Mouse (Mus musculus) hindbrain, embryonic 10.5 days (tissue): Measurements from ENCODE around the gene Evi5. TPM values are rescaled to one million over a fixed set of nuclear protein-coding genes. Genes with fewer than 3 reads are reported as not detected.

Experiments used
- DNase-seq: peaks from one replicate; pipeline ENCODE4 v3.0.0-alpha.2; 2017; ENCODE audit warnings: low spot score
- H3K27ac ChIP-seq: fragments of 300-500 bp; sonication (generic); 2 replicates; pipeline ENCODE4 v1.5.1; 2016; ENCODE audit warnings: mild to moderate bottlenecking, moderate library complexity
- H3K27me3 ChIP-seq: fragments of 300-500 bp; sonication (generic); 2 replicates; pipeline ENCODE4 v1.6.1; 2016; ENCODE audit warnings: mild to moderate bottlenecking; ENCODE audit not compliant: poor library complexity, insufficient read depth, severe bottlenecking
- H3K36me3 ChIP-seq: fragments of 300-500 bp; sonication (generic); 2 replicates; pipeline ENCODE4 v1.6.1; 2016; ENCODE audit warnings: mild to moderate bottlenecking, moderate library complexity
- H3K4me1 ChIP-seq: fragments of 300-500 bp; sonication (generic); replicated peaks from 2 replicates; pipeline ENCODE4 v1.6.1; 2016; ENCODE audit warnings: mild to moderate bottlenecking
- H3K4me3 ChIP-seq: fragments of 300-500 bp; sonication (generic); 2 replicates; pipeline ENCODE4 v1.5.1; 2016; ENCODE audit warnings: mild to moderate bottlenecking, moderate library complexity
- H3K9me3 ChIP-seq: fragments of 300-500 bp; sonication (generic); 2 replicates; pipeline ENCODE4 v1.6.1; 2016; ENCODE audit warnings: mild to moderate bottlenecking, moderate library complexity
- WGBS: fragments of 180-500 bp; shearing (Covaris S2); methylation state at CpG from one replicate; pipeline ENCODE4 v1.1.7; 2016; 5-methylcytosine and 5-hydroxymethylcytosine counted together
- polyA plus RNA-seq: library from polyadenylated mRNA; unstranded; fragments of >200 nt; fragmentation: Nextera tagmentation; extraction: Ambion mirVana; gene quantifications from 2 replicates; pipeline ENCODE4 v1.2.1, GENCODE M21; 2016

The Evi5 gene
- polyA plus RNA-seq, 1 experiment from 2014 or later = 48.4 TPM

GRCm38 (mm10) chr5:107723541-107724511 lies 151.1 kb downstream of the Evi5 start:
- H3K9me3 ChIP-seq = no peaks in the 10 kb centered on the region
- peak; percentile 60 for DNase-seq
- peak overlapping the region; percentile 43 for H3K4me3 ChIP-seq
- H3K27ac ChIP-seq = no peak overlapping the region
- WGBS = under 1% methylated on average over 49 of the region's 49 CpGs
- peaks cover 57% of the 10 kb centered on the region for H3K4me1 ChIP-seq
- H3K27me3 ChIP-seq = peaks cover 100% of the 10 kb centered on the region
- H3K36me3 ChIP-seq = no peaks in the 10 kb centered on the region

GRCm38 (mm10) chr5:107722661-107723532 lies 152.0 kb downstream of the Evi5 start:
- H3K36me3 ChIP-seq = no peaks in the 10 kb centered on the region
- H3K4me1 ChIP-seq = peaks cover 57% of the 10 kb centered on the region
- no peak overlapping the region for H3K27ac ChIP-seq
- H3K4me3 ChIP-seq = peak overlapping the region; percentile 43
- peaks cover 100% of the 10 kb centered on the region for H3K27me3 ChIP-seq
- no peaks in the 10 kb centered on the region for H3K9me3 ChIP-seq
- DNase-seq = peak; percentile 60
- whole genome bisulfite sequencing = 1% methylated on average over 34 of the region's 34 CpGs

GRCm38 (mm10) chr5:107721638-107722011 lies 153.3 kb downstream of the Evi5 start:
- DNase-seq = peak; percentile 61
- no peaks in the 10 kb centered on the region for H3K9me3 ChIP-seq
- peak overlapping the region; percentile 48 for H3K4me3 ChIP-seq
- no peak overlapping the region for H3K27ac ChIP-seq
- no peaks in the 10 kb centered on the region for H3K36me3 ChIP-seq
- peaks cover 54% of the 10 kb centered on the region for H3K4me1 ChIP-seq
- 1% methylated on average over 33 of the region's 33 CpGs for WGBS
- peaks cover 100% of the 10 kb centered on the region for H3K27me3 ChIP-seq

- peaks cover 48% of the 10 kb centered on the region for H3K4me1 ChIP-seq
- no peaks in the 10 kb centered on the region for H3K36me3 ChIP-seq
- H3K27ac ChIP-seq = no peak overlapping the region
- WGBS = under 1% methylated on average over 58 of the region's 58 CpGs
- no peaks in the 10 kb centered on the region for H3K9me3 ChIP-seq
- peaks cover 100% of the 10 kb centered on the region for H3K27me3 ChIP-seq
- DNase-seq = peak; percentile 52
- peak overlapping the region; percentile 48 for H3K4me3 ChIP-seq
Measured at GRCm38 (mm10) chr5:107720991-107721637, 153.8 kb downstream of the Evi5 start.

- no peak for DNase-seq
- Histone ChIP-seq H3K9me3 (no peaks in the 10 kb centered on the region), H3K36me3 (no peaks in the 10 kb centered on the region), H3K27me3 (peaks cover 100% of the 10 kb centered on the region), H3K4me1 (peaks cover 42% of the 10 kb centered on the region), H3K27ac (no peak overlapping the region), H3K4me3 (0 out of 2 replicates have a peak overlapping the region, but pooled peaks have one; percentile 48)
- 8% methylated on average over 5 of the region's 5 CpGs for WGBS
Measured at GRCm38 (mm10) chr5:107720511-107720910, 154.4 kb downstream of the Evi5 start.

GRCm38 (mm10) chr5:107719786-107720185 lies 155.1 kb downstream of the Evi5 start:
- Histone ChIP-seq H3K27me3 (peaks cover 96% of the 10 kb centered on the region), H3K36me3 (no peaks in the 10 kb centered on the region), H3K4me3 (no peak overlapping the region), H3K9me3 (no peaks in the 10 kb centered on the region), H3K4me1 (peaks cover 35% of the 10 kb centered on the region), H3K27ac (no peak overlapping the region)
- 25% methylated on average over 1 of the region's 1 CpGs for WGBS
- DNase-seq = peak; percentile 20

GRCm38 (mm10) chr5:107719209-107719608 lies 155.7 kb downstream of the Evi5 start:
- peaks cover 96% of the 10 kb centered on the region for H3K27me3 ChIP-seq
- DNase-seq = no peak
- no peaks in the 10 kb centered on the region for H3K9me3 ChIP-seq
- 15% methylated on average over 3 of the region's 3 CpGs for WGBS
- H3K27ac ChIP-seq = no peak overlapping the region
- peaks cover 29% of the 10 kb centered on the region for H3K4me1 ChIP-seq
- H3K4me3 ChIP-seq = no peak overlapping the region
- no peaks in the 10 kb centered on the region for H3K36me3 ChIP-seq

- H3K4me1 ChIP-seq = peaks cover 16% of the 10 kb centered on the region
- H3K4me3 ChIP-seq = no peak overlapping the region
- no peaks in the 10 kb centered on the region for H3K36me3 ChIP-seq
- DNase-seq = no peak
- no peaks in the 10 kb centered on the region for H3K9me3 ChIP-seq
- H3K27ac ChIP-seq = no peak overlapping the region
- WGBS = 17% methylated on average over 11 of the region's 11 CpGs
- H3K27me3 ChIP-seq = peaks cover 88% of the 10 kb centered on the region
Measured at GRCm38 (mm10) chr5:107717871-107718361, 157.0 kb downstream of the Evi5 start.

GRCm38 (mm10) chr5:107711689-107712088 lies 163.2 kb downstream of the Evi5 start:
- no peaks in the 10 kb centered on the region for H3K9me3 ChIP-seq
- peaks cover 26% of the 10 kb centered on the region for H3K27me3 ChIP-seq
- no peaks in the 10 kb centered on the region for H3K4me1 ChIP-seq
- no peak for DNase-seq
- no peaks in the 10 kb centered on the region for H3K36me3 ChIP-seq
- H3K27ac ChIP-seq = no peak overlapping the region
- WGBS = 74% methylated on average over 2 of the region's 2 CpGs
- no peak overlapping the region for H3K4me3 ChIP-seq

- WGBS = 91% methylated on average over 8 of the region's 8 CpGs
- no peak overlapping the region for H3K27ac ChIP-seq
- H3K9me3 ChIP-seq = no peaks in the 10 kb centered on the region
- no peak for DNase-seq
- H3K27me3 ChIP-seq = no peaks in the 10 kb centered on the region
- no peak overlapping the region for H3K4me3 ChIP-seq
- H3K4me1 ChIP-seq = no peaks in the 10 kb centered on the region
- H3K36me3 ChIP-seq = no peaks in the 10 kb centered on the region
Measured at GRCm38 (mm10) chr5:107708124-107708797, 166.6 kb downstream of the Evi5 start.

GRCm38 (mm10) chr5:107706262-107706661 lies 168.6 kb downstream of the Evi5 start:
- no peaks in the 10 kb centered on the region for H3K9me3 ChIP-seq
- 83% methylated on average over 1 of the region's 1 CpGs for WGBS
- DNase-seq = no peak
- H3K4me3 ChIP-seq = no peak overlapping the region
- H3K4me1 ChIP-seq = no peaks in the 10 kb centered on the region
- H3K36me3 ChIP-seq = no peaks in the 10 kb centered on the region
- H3K27me3 ChIP-seq = no peaks in the 10 kb centered on the region
- no peak overlapping the region for H3K27ac ChIP-seq

GRCm38 (mm10) chr5:107705756-107706155 lies 169.2 kb downstream of the Evi5 start:
- Histone ChIP-seq H3K27me3 (no peaks in the 10 kb centered on the region), H3K9me3 (no peaks in the 10 kb centered on the region), H3K4me1 (no peaks in the 10 kb centered on the region), H3K36me3 (no peaks in the 10 kb centered on the region), H3K4me3 (no peak overlapping the region), H3K27ac (no peak overlapping the region)
- 93% methylated on average over 4 of the region's 4 CpGs for WGBS
- DNase-seq = no peak
